Mouse (Mus musculus): ENCODE measurements around the gene 1110032F04Rik. TPM values are rescaled to one million over a fixed set of nuclear protein-coding genes. Genes with fewer than 3 reads are reported as not detected.

The 1110032F04Rik gene
- total RNA-seq, 2 experiments from 2014 or later, result 6.5 to 8.3 TPM

- intact Hi-C loops (cut with DNase I), result no loop called here
- no peak for DNase-seq
Measured at GRCm38 (mm10) chr3:68904902-68905778, 35.8 kb downstream of the 1110032F04Rik start.

GRCm38 (mm10) chr3:68907509-68907908, 38.1 kb downstream of the 1110032F04Rik start:
- intact Hi-C loops (cut with DNase I), result no loop called here
- DNase-seq, result no peak

Other genes starting within 250 kb of the 1110032F04Rik start
- not detected for gene Il12a, start 178.9 kb upstream of the 1110032F04Rik start, total RNA-seq (2021)
- 10 to 100 TPM in 1 of 2 experiments, 1 to 10 TPM in 1; 9.3 to 10.4 TPM for gene Ift80, start 135.0 kb downstream of the 1110032F04Rik start, total RNA-seq (2021)
- 10 to 100 TPM; 17.9 to 18.2 TPM for gene Smc4, start 135.2 kb downstream of the 1110032F04Rik start, total RNA-seq (2021)
- 10 to 100 TPM; 13.9 to 17.1 TPM for gene Trim59, start 175.2 kb downstream of the 1110032F04Rik start, total RNA-seq (2021)

All from left cerebral cortex, postnatal 4 days (tissue).